Mouse (Mus musculus) cerebellum, postnatal 4 days (tissue): ENCODE measurements at regions not wholly inside any gene's neighbourhood (a gene's known extent, or its start where the extent isn't known, plus 50 kb on each side); places are given as distances from the start of the nearest gene placed in this dataset.
A peak's percentile ranks its signal among the peaks of the same experiment; 100 is the strongest.
"Not testable (repeated sequence)": the region's sequence is repeated elsewhere in the genome, so short reads cannot be mapped to it uniquely, and the experiment has no call there.

Source experiments
- DNase-seq, 2 experiments: peaks; one replicate each; pipeline ENCODE4 v3.0.0; 2022; ENCODE audit warnings: low spot score in 2 of 2, mixed read lengths in 1 of 2

- DNase-seq, result peak in 1 of 2 experiments; percentile 2
Measured at GRCm38 (mm10) chr2:78606388-78606787, 261.5 kb upstream of the Ube2e3 start.

- no peak for DNase-seq
Measured at GRCm38 (mm10) chr2:78600753-78601152, 267.2 kb upstream of the Ube2e3 start.

GRCm38 (mm10) chr2:78598039-78598438, 269.9 kb upstream of the Ube2e3 start:
- DNase-seq, result no peak

DNA sequence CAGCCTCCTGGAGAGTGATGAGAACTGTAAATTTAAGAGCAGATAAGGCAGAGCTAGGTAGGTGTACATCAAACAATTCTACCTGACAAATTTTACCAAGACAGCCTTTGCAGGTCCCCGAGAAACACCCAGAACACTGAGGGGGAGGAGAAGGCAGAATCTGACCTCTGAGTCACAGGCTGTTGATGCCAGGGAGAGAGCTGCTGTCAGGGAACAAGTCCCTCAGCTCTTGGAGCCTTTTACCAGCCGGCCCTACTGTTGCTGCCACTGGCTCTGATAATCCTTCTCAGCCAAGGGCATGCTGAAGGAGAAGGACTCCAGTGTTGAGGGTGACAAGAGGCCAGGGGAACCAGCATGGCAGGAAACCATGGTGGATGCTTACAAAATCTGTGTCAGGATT, 271.7 kb upstream of the Ube2e3 start:
- no peak for DNase-seq

GRCm38 (mm10) chr2:78580013-78580412, 287.9 kb upstream of the Ube2e3 start:
- DNase-seq, result no peak

DNA sequence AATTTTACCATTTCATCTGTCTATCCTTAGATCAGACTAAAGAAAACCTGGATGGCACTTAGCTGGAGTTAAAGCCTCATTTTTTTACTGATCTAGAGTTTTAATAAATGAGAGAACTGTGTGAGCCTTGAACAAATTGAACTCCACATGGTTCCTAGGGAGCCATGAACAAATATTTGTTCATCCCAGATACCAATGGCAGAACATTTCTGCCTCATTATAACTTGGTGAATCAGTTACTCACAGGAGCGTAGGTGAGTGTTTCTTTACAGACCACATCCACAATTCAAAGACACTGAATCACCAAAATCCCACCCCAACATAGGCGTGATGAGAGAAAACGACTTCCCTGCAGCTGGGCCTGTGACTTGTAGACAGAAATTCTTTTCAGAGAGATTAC, 295.4 kb upstream of the Ube2e3 start:
- DNase-seq, result no peak

- no peak for DNase-seq
Measured at GRCm38 (mm10) chr2:78558128-78558527, 309.8 kb upstream of the Ube2e3 start.

DNA sequence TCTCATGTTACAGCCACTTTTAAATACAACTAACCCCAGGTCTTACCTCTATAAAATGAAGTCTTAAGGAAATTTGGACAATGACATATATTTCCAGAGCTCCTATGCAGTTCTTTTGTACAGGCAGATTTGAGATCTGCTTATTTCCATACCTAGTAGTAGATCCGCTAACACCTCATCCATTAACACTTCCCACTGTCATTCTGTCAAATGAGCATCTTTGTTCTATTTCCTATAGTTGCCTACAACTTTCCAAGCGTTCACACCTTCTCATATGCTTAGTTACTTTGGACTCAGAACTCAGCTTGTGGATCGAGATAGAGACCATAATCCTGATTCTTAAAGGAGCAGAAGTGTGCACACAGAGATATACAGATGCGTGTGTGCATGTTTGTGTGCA, 316.8 kb upstream of the Ube2e3 start:
- no peak for DNase-seq

DNA sequence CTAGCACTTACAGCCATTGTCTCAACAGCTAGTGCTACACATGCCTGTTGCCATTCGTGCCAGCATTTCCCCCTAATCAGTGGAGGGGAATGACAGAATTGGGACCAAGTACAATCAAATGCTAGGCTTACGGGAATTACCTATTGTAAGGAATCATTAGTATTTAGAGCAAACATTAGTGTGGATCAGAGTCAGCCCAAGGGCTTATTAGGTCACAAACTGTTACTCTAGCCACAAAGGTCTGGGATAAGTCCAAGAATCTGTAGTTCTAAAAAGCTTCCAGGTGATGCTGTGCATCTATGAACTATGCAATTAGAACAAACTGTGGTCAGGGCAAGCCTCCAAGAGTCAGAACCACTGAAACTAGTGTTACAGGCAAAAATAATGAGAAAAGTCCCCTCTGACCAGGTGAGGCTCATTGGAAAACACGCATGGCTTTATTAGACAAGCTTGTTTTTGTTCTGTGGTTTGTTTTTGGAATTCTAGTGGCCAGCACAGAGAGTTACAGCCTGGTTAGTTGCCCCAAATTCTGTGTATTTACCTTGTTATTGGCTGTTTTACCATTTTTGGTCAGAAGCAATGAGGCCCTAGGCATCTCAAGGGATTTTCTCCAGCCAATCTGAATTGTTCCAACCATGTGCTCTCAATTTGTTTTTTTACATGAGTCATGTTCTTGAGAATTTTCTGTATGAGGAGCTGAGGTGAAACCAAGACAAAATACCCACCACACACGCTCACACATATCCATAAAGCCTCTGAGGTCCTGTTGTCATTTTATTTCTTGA, 319.0 kb upstream of the Ube2e3 start:
- no peak for DNase-seq

DNA sequence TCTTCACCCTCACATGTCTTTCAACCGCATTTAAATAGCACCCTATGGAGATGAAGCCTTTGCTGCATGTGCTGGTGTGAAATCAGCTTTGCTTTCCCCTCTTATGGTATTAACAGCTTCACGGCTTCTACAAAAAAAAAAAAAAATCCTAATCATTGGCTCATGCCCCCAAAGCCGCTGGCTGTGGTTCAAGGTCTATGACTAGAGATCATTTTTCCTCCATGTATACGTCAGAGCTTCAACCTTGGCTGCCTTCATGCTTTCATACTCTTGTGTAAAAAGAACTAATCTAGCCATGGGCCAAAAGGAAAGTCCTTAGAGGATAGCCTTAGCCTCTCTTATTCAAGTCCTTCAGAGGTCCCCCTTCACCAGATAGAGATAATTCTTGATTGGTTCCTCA, 320.6 kb upstream of the Ube2e3 start:
- DNase-seq, result no peak

DNA sequence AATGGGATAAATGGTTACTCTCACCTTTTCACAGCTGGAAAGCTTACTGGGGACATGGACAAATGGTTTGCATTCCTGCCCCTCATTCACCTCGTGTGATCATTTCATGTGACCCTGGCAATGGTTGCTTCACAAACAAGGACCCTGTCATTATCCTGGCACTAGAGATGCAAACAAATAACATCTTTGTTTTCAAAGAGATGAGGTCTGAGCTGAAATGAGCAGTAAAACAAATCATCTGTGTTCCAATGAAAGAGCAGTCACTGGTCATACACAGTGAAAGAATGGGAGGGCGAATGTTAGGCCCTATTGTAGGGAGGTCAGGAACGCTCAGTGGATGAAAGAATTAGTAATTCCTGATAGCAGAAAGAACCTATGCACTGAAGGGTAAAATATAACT, 327.5 kb upstream of the Ube2e3 start:
- no peak for DNase-seq

DNA sequence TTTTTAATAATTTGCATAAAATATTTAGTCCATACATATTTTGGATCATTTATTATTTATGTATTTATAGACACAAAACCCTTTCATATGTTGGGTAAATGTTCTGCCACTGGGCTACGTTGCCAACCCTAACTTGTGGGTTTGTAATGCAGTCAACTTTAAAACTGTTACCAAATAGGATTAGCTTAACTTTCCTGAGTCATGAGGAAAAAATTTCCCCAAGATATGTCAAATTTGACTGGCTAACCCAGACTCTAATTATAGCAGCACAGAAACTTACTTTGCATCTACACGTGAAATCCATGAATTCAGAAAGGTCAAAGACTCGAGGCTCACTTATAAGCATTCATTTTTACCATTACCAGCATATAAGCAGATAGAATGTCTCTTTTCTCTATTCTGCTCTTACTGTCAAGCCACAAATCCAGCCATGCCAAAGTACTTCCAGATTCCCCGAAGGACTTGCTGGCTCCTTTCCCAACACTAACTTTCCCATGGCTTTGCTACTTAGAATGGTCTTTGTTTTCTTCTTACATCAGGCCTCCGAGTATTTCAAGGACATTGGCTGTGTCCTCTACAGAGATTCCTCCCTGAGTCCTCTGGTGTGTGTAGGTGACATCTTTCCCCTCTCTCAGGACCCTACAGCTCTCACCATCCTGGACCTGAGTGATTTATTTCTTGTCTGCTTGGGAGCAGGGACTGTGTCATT, 328.2 kb upstream of the Ube2e3 start:
- DNase-seq, result no peak

- DNase-seq, result no peak
Measured at GRCm38 (mm10) chr2:78537574-78537973, 330.4 kb upstream of the Ube2e3 start.

- not testable (repeated sequence) for DNase-seq
Measured at GRCm38 (mm10) chr2:78533881-78534280, 334.0 kb upstream of the Ube2e3 start.

GRCm38 (mm10) chr2:78530535-78530934, 337.4 kb upstream of the Ube2e3 start:
- DNase-seq, result no peak

DNA sequence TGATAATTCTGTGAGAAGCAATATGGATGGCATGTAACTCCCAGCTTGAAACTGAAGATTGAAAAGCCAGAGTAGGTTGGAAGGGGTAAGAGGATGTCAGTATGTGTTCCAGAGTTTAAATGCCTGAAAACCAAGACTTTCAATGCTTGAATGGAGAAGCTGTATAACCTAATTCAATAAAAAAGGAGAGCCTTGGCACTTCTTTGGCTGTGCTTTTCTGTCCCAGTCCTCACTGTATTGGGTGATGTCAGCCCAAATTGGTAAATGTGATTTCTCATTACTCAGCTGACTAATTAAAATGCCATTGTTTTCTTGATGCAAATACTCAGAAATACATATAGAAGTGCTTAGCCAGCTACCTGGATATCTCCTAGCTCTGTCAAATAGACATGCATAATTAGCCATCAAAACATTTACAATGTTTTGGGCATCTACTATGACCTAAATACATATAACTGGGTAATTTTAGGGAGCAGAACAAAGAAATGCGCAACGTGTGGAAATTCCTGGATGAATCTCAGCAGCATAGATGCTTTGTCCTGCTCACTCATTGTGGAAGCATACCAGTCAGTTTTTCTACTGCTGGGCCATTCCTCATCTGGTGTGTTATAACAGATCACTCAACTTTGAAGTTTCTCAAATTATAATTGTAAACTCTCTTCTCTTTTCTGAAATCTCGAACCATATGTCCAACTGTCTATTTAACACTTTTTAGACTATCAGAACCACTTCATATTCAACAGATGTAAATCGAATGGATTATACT, 347.5 kb upstream of the Ube2e3 start:
- DNase-seq, result no peak

DNA sequence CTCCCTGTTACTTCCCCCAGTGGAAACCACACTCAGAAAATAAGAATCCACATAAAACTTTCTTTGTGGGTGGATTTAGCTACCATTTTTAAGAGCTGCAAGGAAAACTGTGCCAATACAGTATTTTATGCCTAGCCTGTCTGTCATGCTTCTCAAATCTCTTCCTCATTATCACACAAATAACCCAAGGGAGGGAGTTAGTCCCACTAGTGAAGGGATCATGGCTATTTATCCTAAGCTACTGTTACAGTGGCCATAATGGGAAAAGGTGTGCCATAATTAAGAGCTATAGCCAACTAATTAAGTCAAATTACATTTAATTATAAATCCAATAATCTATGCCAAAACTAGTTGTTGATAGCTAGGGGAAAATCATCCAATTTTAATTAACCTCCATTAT, 374.8 kb upstream of the Ube2e3 start:
- DNase-seq, result no peak

- no peak for DNase-seq
Measured at GRCm38 (mm10) chr2:78480036-78480435, 387.9 kb upstream of the Ube2e3 start.

DNA sequence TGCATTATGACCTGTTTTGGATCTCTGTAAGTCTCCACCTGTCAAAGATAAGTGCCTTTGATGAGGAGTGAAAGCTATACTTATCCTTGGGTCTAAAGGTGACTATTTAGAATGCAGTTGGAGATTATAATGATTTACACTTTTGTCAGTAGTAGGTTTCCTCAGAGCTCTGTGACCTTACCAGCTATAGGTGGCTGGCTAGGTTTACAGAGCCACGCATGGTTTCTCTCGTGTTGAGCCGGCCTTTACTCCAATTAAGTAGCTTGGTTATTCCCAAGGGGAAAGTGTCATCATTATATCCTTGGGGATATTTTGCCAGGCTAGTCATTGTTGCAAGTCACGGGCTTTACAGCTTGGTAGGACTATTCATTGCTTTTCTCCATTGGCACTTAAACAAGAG, 408.5 kb upstream of the Ube2e3 start:
- DNase-seq, result no peak

GRCm38 (mm10) chr2:78453411-78453810, 414.5 kb upstream of the Ube2e3 start:
- no peak for DNase-seq

GRCm38 (mm10) chr2:78436816-78437215, 431.1 kb upstream of the Ube2e3 start:
- no peak for DNase-seq

GRCm38 (mm10) chr2:78435071-78435470, 432.9 kb upstream of the Ube2e3 start:
- DNase-seq, result no peak
